Mouse (Mus musculus) CD4-positive, CD25-positive, alpha-beta regulatory T cell, adult 2 months (primary cell): ENCODE data around the gene Ctsh.
A peak's percentile ranks its signal among the peaks of the same experiment; 100 is the strongest.

Source experiments
- DNase-seq: peaks from one replicate; pipeline ENCODE4 v3.0.0-alpha.2; 2012; ENCODE audit warnings: low read depth, low spot score

The Ctsh gene

GRCm38 (mm10) chr9:90113151-90113550 is 59.2 kb downstream of the Ctsh start:
- no peak for DNase-seq

- peak; percentile 97 for DNase-seq
These were observed 60.0 kb downstream of the Ctsh start for GRCm38 (mm10) chr9:90113651-90114566.

GRCm38 (mm10) chr9:90114567-90115307 is 60.8 kb downstream of the Ctsh start, which contains the start of gene Morf4l1:
Morf4l1 (minus strand) TSS chr9:90114774.
- DNase-seq, result peak; percentile 99

- DNase-seq, result no peak
These were observed 61.4 kb downstream of the Ctsh start for GRCm38 (mm10) chr9:90115308-90115700.

- DNase-seq, result no peak
These were observed 63.3 kb downstream of the Ctsh start for GRCm38 (mm10) chr9:90117234-90117633.

- DNase-seq, result no peak
These were observed 68.3 kb downstream of the Ctsh start for GRCm38 (mm10) chr9:90122246-90122740.

GRCm38 (mm10) chr9:90124156-90124872 is 70.4 kb downstream of the Ctsh start:
- DNase-seq, result no peak

GRCm38 (mm10) chr9:90124873-90125245 is 70.9 kb downstream of the Ctsh start:
- no peak for DNase-seq
